Comparison of ENCODE assay signal across 10 mouse cellular contexts in genomic region chr5:146939109-146939796, GRCm38 (mm10). TPM values are rescaled to one million over a fixed set of nuclear protein-coding genes. Genes with fewer than 3 reads are reported as not detected.
A peak's percentile ranks its signal among the peaks of the same experiment; 100 is the strongest.
DNase-seq lines count a peak whose midpoint lies in the region; ATAC-seq and TF ChIP-seq lines count a peak whose summit lies in the region.
"Had no signal": no experiment of that assay in that cellular context is flagged by ENCODE, and none has a peak within 500 bp of the region (broad histone marks: within the 10 kb centered on the region; RNA-seq: fewer than 3 reads in every experiment).

No protein-coding gene starts in this region.

- H3K27ac ChIP-seq in gastrocnemius, adult 2 months = no peak overlapping the region
- H3K27ac ChIP-seq in neural tube, embryonic 12.5 days = no peak overlapping the region
- peak overlapping the region; percentile 54; the same call in 1 of the 2 replicates for H3K27ac ChIP-seq in forebrain, postnatal 0 days (ENCODE audit: low read depth, low read length)

- H3K4me2 ChIP-seq in neural tube, embryonic 12.5 days (replicated peaks) = no peak overlapping the region
- H3K4me2 ChIP-seq in forebrain, postnatal 0 days (ENCODE audit: low read depth) = peak overlapping the region; percentile 35

- H3K27me3 ChIP-seq in neural tube, embryonic 12.5 days (replicated peaks) = no peaks in the 10 kb centered on the region
- no peaks in the 10 kb centered on the region; the same call in 1 of the 2 replicates for H3K27me3 ChIP-seq in forebrain, postnatal 0 days (ENCODE audit: insufficient read depth, low read length)

- peak; percentile 34 for TF ChIP-seq CTCF in gastrocnemius, adult 2 months (IDR thresholded peaks at IDR 0.05)
- peak; percentile 73 for TF ChIP-seq CTCF in forebrain, postnatal 0 days (IDR thresholded peaks at IDR 0.05; ENCODE audit: low read depth)

- ATAC-seq in neural tube, embryonic 12.5 days (ENCODE audit: low FRiP score, low read depth) = peak; percentile 85
- peak; percentile 81 for ATAC-seq in forebrain, postnatal 0 days

- H3K4me3 ChIP-seq in gastrocnemius, adult 2 months = no peak overlapping the region
- H3K4me3 ChIP-seq in neural tube, embryonic 12.5 days = no peak overlapping the region
- H3K4me3 ChIP-seq in forebrain, postnatal 0 days (ENCODE audit: low read depth, low read length) = no peak overlapping the region

- no peaks in the 10 kb centered on the region for H3K4me1 ChIP-seq in neural tube, embryonic 12.5 days
- no peaks in the 10 kb centered on the region for H3K4me1 ChIP-seq in forebrain, postnatal 0 days (ENCODE audit: insufficient read depth)

- no peak for DNase-seq in gastrocnemius, adult 2 months
- DNase-seq in gastrocnemius, adult 18-20 months (ENCODE audit: low spot score) = no peak
- no peak for DNase-seq in neural tube, embryonic 10.5 days (ENCODE audit: extremely low spot score, low spot score)
- peak; percentile 51 for DNase-seq in forebrain, postnatal 0 days
- DNase-seq in retina, embryonic 14.5 days (ENCODE audit: low spot score) = peak; percentile 26
- no peak for DNase-seq in gastrocnemius, adult 8-10 months (ENCODE audit: low spot score in 2 of 2)
- DNase-seq in urinary bladder, adult 2 months (ENCODE audit: low spot score) = no peak
- DNase-seq: cerebellum, adult 8-10 months; lung, postnatal 4 days had no signal

- H3K36me3 ChIP-seq in neural tube, embryonic 12.5 days = no peaks in the 10 kb centered on the region
- H3K36me3 ChIP-seq in forebrain, postnatal 0 days (ENCODE audit: insufficient read depth) = no peaks in the 10 kb centered on the region

- no peaks in the 10 kb centered on the region for H3K9me3 ChIP-seq in neural tube, embryonic 12.5 days
- H3K9me3 ChIP-seq in forebrain, postnatal 0 days (ENCODE audit: low read length) = no peaks in the 10 kb centered on the region

- intact Hi-C loops in gastrocnemius, adult 2 months (cut with DNase I) = no loop called here

- WGBS in neural tube, embryonic 12.5 days = 63% methylated on average over 16 of the region's 16 CpGs
- WGBS in forebrain, postnatal 0 days = 50% methylated on average over 16 of the region's 16 CpGs

- H3K9ac ChIP-seq in neural tube, embryonic 12.5 days = no peak overlapping the region
- no peak overlapping the region for H3K9ac ChIP-seq in forebrain, postnatal 0 days

RNA-seq across cellular contexts. Expression of gene Gtf3a, which starts 9.2 kb away (rescaled TPM):
- total RNA-seq in gastrocnemius, adult 2 months (2021) = 10 to 100 TPM; 25.7 to 31.9 TPM
- 10 to 100 TPM; 26.4 to 27.9 TPM for total RNA-seq in gastrocnemius, adult 18-20 months (2021)
- 92.8 and 98.4 TPM in 2 replicates for polyA plus RNA-seq in neural tube, embryonic 12.5 days (2016; fragmentation: Nextera tagmentation; extraction: Ambion mirVana)
- total RNA-seq in forebrain, postnatal 0 days (2014; rRNA removed) = 67.6 and 101 TPM in 2 replicates
- polyA plus RNA-seq in forebrain, postnatal 0 days (2015; fragmentation: Nextera tagmentation; extraction: Ambion mirVana) = 123 and 138 TPM in 2 replicates
- total RNA-seq in gastrocnemius, adult 8-10 months (2022) = 10 to 100 TPM; 26.2 to 31.3 (median 28.5) TPM
- polyA plus RNA-seq in urinary bladder, adult 2 months (2012; rRNA removed) = 55.9 and 60.5 TPM in 2 replicates

RNA-seq across cellular contexts. Expression of gene Mtif3, which starts 24.3 kb away (rescaled TPM):
- 10 to 100 TPM; 23.0 to 25.9 TPM for total RNA-seq in gastrocnemius, adult 2 months (2021)
- 10 to 100 TPM; 22.1 to 24.3 TPM for total RNA-seq in gastrocnemius, adult 18-20 months (2021)
- polyA plus RNA-seq in neural tube, embryonic 12.5 days (2016; fragmentation: Nextera tagmentation; extraction: Ambion mirVana) = 26.8 and 28.9 TPM in 2 replicates
- 17.1 and 22.6 TPM in 2 replicates for total RNA-seq in forebrain, postnatal 0 days (2014; rRNA removed)
- polyA plus RNA-seq in forebrain, postnatal 0 days (2015; fragmentation: Nextera tagmentation; extraction: Ambion mirVana) = 17.6 and 18.6 TPM in 2 replicates
- 10 to 100 TPM; 22.4 to 28.6 (median 23.5) TPM for total RNA-seq in gastrocnemius, adult 8-10 months (2022)
- 20.7 and 22.0 TPM in 2 replicates for polyA plus RNA-seq in urinary bladder, adult 2 months (2012; rRNA removed)

Comparison
In these comparisons a context has a peak if more than half of its experiments do, and no peak if none do; other contexts are left out.
1. DNase-seq: peak in forebrain, postnatal 0 days (single experiment) and retina, embryonic 14.5 days (single experiment); none in gastrocnemius, adult 2 months (single experiment), gastrocnemius, adult 18-20 months (single experiment), neural tube, embryonic 10.5 days (single experiment), gastrocnemius, adult 8-10 months (0 of 2) and urinary bladder, adult 2 months (single experiment).